Mouse (Mus musculus): ENCODE results near the gene Tmod3. TPM values are rescaled to one million over a fixed set of nuclear protein-coding genes. Genes with fewer than 3 reads are reported as not detected.

Gene Tmod3
- polyA plus RNA-seq, 1 experiment from 2014 or later = 60.6 TPM

- ATAC-seq (ENCODE audit: low read depth) = no peak
- Histone ChIP-seq H3K4me2 (ENCODE audit: low read depth, low read length) (no peak overlapping the region), H3K27ac (ENCODE audit: low read depth, low read length) (no peak overlapping the region), H3K4me3 (ENCODE audit: low read depth, low read length) (no peak overlapping the region), H3K9me3 (ENCODE audit: control insufficient read depth, low read length) (no peaks in the 10 kb centered on the region), H3K27me3 (ENCODE audit: control insufficient read depth, insufficient read depth, low read length) (no peaks in the 10 kb centered on the region), H3K9ac (replicated peaks; ENCODE audit: low read depth, low read length) (no peak overlapping the region), H3K4me1 (ENCODE audit: control insufficient read depth, insufficient read depth, low read length) (no peaks in the 10 kb centered on the region), H3K36me3 (ENCODE audit: control insufficient read depth, insufficient read depth, low read length) (no peaks in the 10 kb centered on the region)
- WGBS = 76% methylated on average over 2 of the region's 2 CpGs
Measured at GRCm38 (mm10) chr9:75522217-75522616, 37.2 kb downstream of the Tmod3 start.

GRCm38 (mm10) chr9:75521788-75522187 is 37.7 kb downstream of the Tmod3 start:
- no peak overlapping the region for H3K4me2 ChIP-seq (ENCODE audit: low read depth, low read length)
- H3K27ac ChIP-seq (ENCODE audit: low read depth, low read length) = no peak overlapping the region
- no peak overlapping the region for H3K4me3 ChIP-seq (ENCODE audit: low read depth, low read length)
- 55% methylated on average over 4 of the region's 4 CpGs for WGBS
- H3K36me3 ChIP-seq (ENCODE audit: control insufficient read depth, insufficient read depth, low read length) = no peaks in the 10 kb centered on the region
- H3K4me1 ChIP-seq (ENCODE audit: control insufficient read depth, insufficient read depth, low read length) = no peaks in the 10 kb centered on the region
- no peaks in the 10 kb centered on the region for H3K27me3 ChIP-seq (ENCODE audit: control insufficient read depth, insufficient read depth, low read length)
- no peaks in the 10 kb centered on the region for H3K9me3 ChIP-seq (ENCODE audit: control insufficient read depth, low read length)
- H3K9ac ChIP-seq (replicated peaks; ENCODE audit: low read depth, low read length) = no peak overlapping the region
- no peak for ATAC-seq (ENCODE audit: low read depth)

- Histone ChIP-seq H3K4me1 (ENCODE audit: control insufficient read depth, insufficient read depth, low read length) (no peaks in the 10 kb centered on the region), H3K27ac (ENCODE audit: low read depth, low read length) (no peak overlapping the region), H3K9ac (replicated peaks; ENCODE audit: low read depth, low read length) (no peak overlapping the region), H3K36me3 (ENCODE audit: control insufficient read depth, insufficient read depth, low read length) (no peaks in the 10 kb centered on the region), H3K9me3 (ENCODE audit: control insufficient read depth, low read length) (no peaks in the 10 kb centered on the region), H3K4me2 (ENCODE audit: low read depth, low read length) (no peak overlapping the region), H3K27me3 (ENCODE audit: control insufficient read depth, insufficient read depth, low read length) (no peaks in the 10 kb centered on the region), H3K4me3 (ENCODE audit: low read depth, low read length) (no peak overlapping the region)
- 98% methylated on average over 8 of the region's 8 CpGs for WGBS
- no peak for ATAC-seq (ENCODE audit: low read depth)
Measured at GRCm38 (mm10) chr9:75520940-75521339, 38.5 kb downstream of the Tmod3 start.

DNA sequence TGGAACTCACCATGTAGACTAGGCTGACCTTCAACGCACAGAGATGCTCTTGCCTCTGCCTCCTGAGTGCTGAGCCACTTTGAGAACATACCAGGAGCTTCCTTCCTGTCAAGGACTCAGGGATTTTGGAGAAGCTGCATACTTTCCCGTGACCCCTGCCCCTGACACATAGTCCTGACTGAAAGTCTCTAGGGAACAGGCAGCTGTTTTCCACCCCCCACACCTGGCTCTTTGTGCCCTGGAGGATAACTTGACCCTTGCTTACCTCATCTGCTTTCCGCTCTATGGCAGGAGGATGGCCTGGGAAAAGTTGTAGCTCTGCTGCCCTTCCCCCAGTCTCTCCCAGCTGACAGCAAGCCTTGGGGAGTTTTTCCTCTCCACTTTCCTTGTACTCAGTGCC is 41.7 kb downstream of the Tmod3 start:
- WGBS = 80% methylated on average over 3 of the region's 3 CpGs
- ATAC-seq (ENCODE audit: low read depth) = no peak
- Histone ChIP-seq H3K27ac (ENCODE audit: low read depth, low read length) (no peak overlapping the region), H3K4me2 (ENCODE audit: low read depth, low read length) (no peak overlapping the region), H3K36me3 (ENCODE audit: control insufficient read depth, insufficient read depth, low read length) (peaks cover 4% of the 10 kb centered on the region; the same call in 1 of the 2 replicates), H3K4me1 (ENCODE audit: control insufficient read depth, insufficient read depth, low read length) (no peaks in the 10 kb centered on the region), H3K9me3 (ENCODE audit: control insufficient read depth, low read length) (no peaks in the 10 kb centered on the region), H3K9ac (replicated peaks; ENCODE audit: low read depth, low read length) (no peak overlapping the region), H3K4me3 (ENCODE audit: low read depth, low read length) (no peak overlapping the region), H3K27me3 (ENCODE audit: control insufficient read depth, insufficient read depth, low read length) (no peaks in the 10 kb centered on the region)

- no peaks in the 10 kb centered on the region for H3K27me3 ChIP-seq (ENCODE audit: control insufficient read depth, insufficient read depth, low read length)
- ATAC-seq (ENCODE audit: low read depth) = peak; percentile 83
Measured at GRCm38 (mm10) chr9:75515464-75516113, 43.9 kb downstream of the Tmod3 start.

GRCm38 (mm10) chr9:75511236-75511939 is 48.1 kb downstream of the Tmod3 start:
- peak; percentile 56; the same call in 1 of the 2 replicates for ATAC-seq (ENCODE audit: low read depth)
- H3K27ac ChIP-seq (ENCODE audit: low read depth, low read length) = peak overlapping the region; percentile 44
- peaks cover 33% of the 10 kb centered on the region for H3K36me3 ChIP-seq (ENCODE audit: control insufficient read depth, insufficient read depth, low read length)
- H3K4me2 ChIP-seq (ENCODE audit: low read depth, low read length) = no peak overlapping the region
- H3K4me1 ChIP-seq (ENCODE audit: control insufficient read depth, insufficient read depth, low read length) = no peaks in the 10 kb centered on the region
- H3K9me3 ChIP-seq (ENCODE audit: control insufficient read depth, low read length) = no peaks in the 10 kb centered on the region
- H3K4me3 ChIP-seq (ENCODE audit: low read depth, low read length) = no peak overlapping the region
- WGBS = 68% methylated on average over 8 of the region's 8 CpGs
- no peaks in the 10 kb centered on the region for H3K27me3 ChIP-seq (ENCODE audit: control insufficient read depth, insufficient read depth, low read length)
- H3K9ac ChIP-seq (replicated peaks; ENCODE audit: low read depth, low read length) = no peak overlapping the region

More at GRCm38 (mm10) chr9:75515464-75516113, 43.9 kb downstream of the Tmod3 start:
- H3K27ac ChIP-seq (ENCODE audit: low read depth, low read length) = no peak overlapping the region
- no peaks in the 10 kb centered on the region for H3K9me3 ChIP-seq (ENCODE audit: control insufficient read depth, low read length)
- no peak overlapping the region for H3K4me3 ChIP-seq (ENCODE audit: low read depth, low read length)
- peaks cover 4% of the 10 kb centered on the region; the same call in 1 of the 2 replicates for H3K36me3 ChIP-seq (ENCODE audit: control insufficient read depth, insufficient read depth, low read length)
- 69% methylated on average over 12 of the region's 12 CpGs for WGBS
- H3K9ac ChIP-seq (replicated peaks; ENCODE audit: low read depth, low read length) = no peak overlapping the region
- H3K4me2 ChIP-seq (ENCODE audit: low read depth, low read length) = no peak overlapping the region
- no peaks in the 10 kb centered on the region for H3K4me1 ChIP-seq (ENCODE audit: control insufficient read depth, insufficient read depth, low read length)

DNA sequence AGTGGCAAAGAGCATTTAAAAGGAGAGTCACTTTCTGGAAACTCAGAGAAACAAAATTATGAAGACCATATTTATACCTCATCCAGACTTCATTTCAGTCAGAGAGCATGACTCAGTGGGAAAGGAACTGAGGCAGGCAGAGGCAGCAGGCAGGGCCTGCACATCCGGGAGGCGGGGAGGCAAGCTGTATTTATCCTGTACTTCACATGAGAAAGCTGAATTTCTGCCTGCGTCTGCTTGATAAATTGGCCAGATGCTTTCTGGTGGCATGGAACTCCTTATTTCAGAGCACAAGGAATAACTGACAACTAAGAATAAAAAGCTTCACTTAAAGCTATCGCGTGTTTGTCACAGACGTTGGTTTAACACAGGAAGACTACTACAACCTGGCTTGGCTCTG is 55.1 kb downstream of the Tmod3 start:
- ATAC-seq (ENCODE audit: low read depth) = no peak
- H3K27me3 ChIP-seq (ENCODE audit: control insufficient read depth, insufficient read depth, low read length) = no peaks in the 10 kb centered on the region
- H3K27ac ChIP-seq (ENCODE audit: low read depth, low read length) = no peak overlapping the region
- H3K4me1 ChIP-seq (ENCODE audit: control insufficient read depth, insufficient read depth, low read length) = no peaks in the 10 kb centered on the region
- H3K9me3 ChIP-seq (ENCODE audit: control insufficient read depth, low read length) = no peaks in the 10 kb centered on the region
- WGBS = 93% methylated on average over 6 of the region's 6 CpGs
- peaks cover 44% of the 10 kb centered on the region for H3K36me3 ChIP-seq (ENCODE audit: control insufficient read depth, insufficient read depth, low read length)
- H3K4me2 ChIP-seq (ENCODE audit: low read depth, low read length) = no peak overlapping the region
- no peak overlapping the region for H3K4me3 ChIP-seq (ENCODE audit: low read depth, low read length)
- H3K9ac ChIP-seq (replicated peaks; ENCODE audit: low read depth, low read length) = no peak overlapping the region

DNA sequence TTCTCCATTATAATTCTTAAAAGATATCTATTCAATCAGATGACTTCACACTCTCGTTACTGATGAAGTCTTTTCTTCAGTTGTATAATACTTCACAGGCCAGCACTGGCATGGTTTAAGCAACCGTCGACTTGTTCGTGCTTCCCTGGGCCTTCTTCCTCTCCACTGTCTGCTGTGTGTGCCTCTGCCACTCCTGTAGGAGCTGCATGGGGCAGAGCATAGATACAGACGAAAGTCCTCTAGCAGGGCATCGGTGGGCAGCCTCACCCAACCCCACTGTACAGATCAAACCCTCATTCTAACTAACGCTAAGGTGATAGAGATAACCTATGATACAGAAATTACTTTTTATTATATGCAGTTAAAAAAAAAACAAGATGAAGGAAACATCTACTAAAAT is 60.9 kb downstream of the Tmod3 start:
- H3K27me3 ChIP-seq (ENCODE audit: control insufficient read depth, insufficient read depth, low read length) = no peaks in the 10 kb centered on the region
- WGBS = 93% methylated on average over 7 of the region's 7 CpGs
- no peaks in the 10 kb centered on the region for H3K9me3 ChIP-seq (ENCODE audit: control insufficient read depth, low read length)
- H3K4me2 ChIP-seq (ENCODE audit: low read depth, low read length) = no peak overlapping the region
- H3K4me3 ChIP-seq (ENCODE audit: low read depth, low read length) = no peak overlapping the region
- H3K36me3 ChIP-seq (ENCODE audit: control insufficient read depth, insufficient read depth, low read length) = peaks cover 16% of the 10 kb centered on the region; the same call in 1 of the 2 replicates
- no peak overlapping the region for H3K27ac ChIP-seq (ENCODE audit: low read depth, low read length)
- no peak for ATAC-seq (ENCODE audit: low read depth)
- no peaks in the 10 kb centered on the region for H3K4me1 ChIP-seq (ENCODE audit: control insufficient read depth, insufficient read depth, low read length)
- no peak overlapping the region for H3K9ac ChIP-seq (replicated peaks; ENCODE audit: low read depth, low read length)

- no peak overlapping the region for H3K9ac ChIP-seq (replicated peaks; ENCODE audit: low read depth, low read length)
- H3K9me3 ChIP-seq (ENCODE audit: control insufficient read depth, low read length) = no peaks in the 10 kb centered on the region
- peaks cover 6% of the 10 kb centered on the region; the same call in 1 of the 2 replicates for H3K36me3 ChIP-seq (ENCODE audit: control insufficient read depth, insufficient read depth, low read length)
- no peak overlapping the region for H3K4me3 ChIP-seq (ENCODE audit: low read depth, low read length)
- no peak for ATAC-seq (ENCODE audit: low read depth)
- H3K27me3 ChIP-seq (ENCODE audit: control insufficient read depth, insufficient read depth, low read length) = no peaks in the 10 kb centered on the region
- H3K4me2 ChIP-seq (ENCODE audit: low read depth, low read length) = no peak overlapping the region
- H3K4me1 ChIP-seq (ENCODE audit: control insufficient read depth, insufficient read depth, low read length) = no peaks in the 10 kb centered on the region
- H3K27ac ChIP-seq (ENCODE audit: low read depth, low read length) = no peak overlapping the region
- WGBS = 83% methylated on average over 10 of the region's 10 CpGs
Measured at GRCm38 (mm10) chr9:75495945-75496344, 63.5 kb downstream of the Tmod3 start.

Measured in neural tube, embryonic 14.5 days (tissue).